Mouse (Mus musculus) heart, adult 2 months (tissue): ENCODE measurements around the gene Atxn7.
A peak's percentile ranks its signal among the peaks of the same experiment; 100 is the strongest.

ENCODE experiments used
- CTCF ChIP-seq: fragments of 200-600 bp; IDR thresholded peaks from 2 replicates; pipeline ENCODE4 v1.8.1; 2022; ENCODE audit warnings: antibody characterized with exemption, mild to moderate bottlenecking, moderate library complexity
- EP300 ChIP-seq: fragments of 200-500 bp; IDR thresholded peaks from 2 replicates; pipeline ENCODE4 v1.6.1; 2011; ENCODE audit warnings: low read depth, low read length, control low read depth; ENCODE audit not compliant: insufficient read depth
- POLR2A ChIP-seq: fragments of 200-500 bp; IDR thresholded peaks from 2 replicates; pipeline ENCODE4 v1.6.1; 2011; ENCODE audit warnings: mild to moderate bottlenecking, low read depth, low read length, control low read depth; ENCODE audit not compliant: insufficient read depth

DNA sequence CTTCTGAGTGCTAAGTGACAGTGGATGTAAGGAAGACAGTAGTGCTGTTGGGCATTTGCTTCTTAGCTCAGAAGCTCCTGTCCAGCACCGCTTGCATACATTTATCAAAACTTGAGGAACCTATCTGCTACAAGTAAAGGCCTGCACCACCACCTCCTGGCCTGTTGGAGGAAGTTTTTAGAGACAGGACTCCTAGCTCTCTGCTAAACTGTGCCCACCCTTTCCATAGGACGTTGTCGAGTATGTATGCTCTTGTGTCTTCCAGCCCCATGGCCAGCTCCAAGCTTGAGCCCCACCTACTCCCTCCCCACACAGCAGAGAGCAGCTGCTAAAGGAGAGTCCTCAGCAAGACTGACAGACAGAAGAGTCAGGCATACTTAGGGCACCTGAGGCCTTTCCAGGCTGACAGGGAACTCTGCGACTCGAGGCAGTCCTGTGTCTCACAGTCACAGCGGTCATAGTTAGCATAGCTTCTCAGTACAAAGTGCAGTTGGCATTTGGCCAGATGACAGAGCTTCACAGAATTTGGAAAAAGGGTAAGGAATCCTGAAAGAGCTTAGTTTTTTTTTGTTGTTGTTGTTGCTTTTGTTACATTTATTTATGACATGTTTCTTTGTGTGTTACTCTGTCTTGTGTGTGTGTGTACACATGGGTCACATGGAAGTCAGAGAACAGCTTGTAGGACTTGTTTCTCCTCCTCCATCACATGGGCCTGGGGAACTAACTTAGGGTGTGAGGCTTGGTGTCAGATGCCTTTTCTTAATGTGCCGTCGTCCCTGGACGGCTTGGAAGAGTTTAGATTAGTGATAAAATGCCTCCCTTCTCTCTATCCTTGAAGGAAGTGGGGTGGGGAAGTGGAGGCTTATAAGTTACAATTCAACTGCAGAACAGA is 34.2 kb downstream of the Atxn7 start:
- TF ChIP-seq POLR2A (no peak), CTCF (peak; percentile 10; the same call in 1 of the 2 replicates), EP300 (no peak)
